Mouse (Mus musculus): ENCODE measurements around the gene Ctnna2.

DNA sequence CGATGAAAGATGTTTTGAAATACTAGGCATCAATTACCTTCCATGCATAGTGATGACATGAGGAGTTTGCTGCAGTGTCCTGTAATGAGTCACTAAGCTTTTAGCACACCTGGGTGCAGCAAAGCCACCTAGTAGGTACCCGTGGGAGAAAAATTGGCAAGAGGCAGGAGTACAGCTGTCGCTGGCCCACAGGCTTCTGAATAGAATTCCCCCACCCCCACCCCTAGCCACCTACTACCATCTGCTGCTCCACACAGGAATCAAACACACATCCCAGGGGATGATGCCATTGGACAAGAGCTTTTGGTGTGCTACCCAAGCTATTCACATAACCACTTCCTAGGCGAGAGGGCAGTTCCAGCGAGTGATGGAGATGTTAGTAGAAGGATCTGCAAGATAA is 700.7 kb downstream of the Ctnna2 start:
- no peak for TF ChIP-seq CTCF (IDR thresholded peaks at IDR 0.05; ENCODE audit: extremely low read depth, insufficient read length, insufficient replicate concordance, low read depth, low read length)
- TF ChIP-seq POLR2A (IDR thresholded peaks at IDR 0.05; ENCODE audit: low read depth, low read length): no peak

Data from small intestine, adult 2 months (tissue).